Mouse (Mus musculus): ENCODE results near the gene R3hdm2. TPM values are rescaled to one million over a fixed set of nuclear protein-coding genes. Genes with fewer than 3 reads are reported as not detected.

R3hdm2 gene
- total and polyA plus RNA-seq, 2 experiments from 2014 or later = 39.3 to 60.6 TPM

DNA sequence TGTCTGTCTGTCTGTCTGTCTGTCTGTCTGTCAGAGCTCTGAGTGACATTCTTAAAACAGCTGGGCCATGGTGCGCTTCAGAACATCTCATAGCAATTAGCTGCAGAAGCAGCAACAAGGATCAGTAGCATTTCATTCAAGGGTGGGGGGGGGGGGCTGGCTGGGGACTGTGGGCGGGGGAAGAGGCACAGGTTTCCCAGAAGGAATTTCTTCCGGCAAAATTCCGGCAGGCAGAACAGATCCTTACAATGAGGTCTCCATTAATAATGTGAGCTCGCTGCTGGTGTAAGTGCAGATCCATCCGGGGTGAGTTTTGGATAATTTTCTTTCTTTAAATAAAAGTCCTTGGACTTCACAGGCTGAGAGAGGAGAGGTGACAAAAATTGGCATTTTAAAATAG lies 40.0 kb downstream of the R3hdm2 start:
- no peak for ATAC-seq
- H3K27ac ChIP-seq = no peak overlapping the region
- H3K9me3 ChIP-seq (ENCODE audit: low read length) = no peaks in the 10 kb centered on the region
- H3K9ac ChIP-seq (replicated peaks; ENCODE audit: low read length) = no peak overlapping the region
- peaks cover 9% of the 10 kb centered on the region for H3K4me1 ChIP-seq (ENCODE audit: insufficient read depth, low read length)
- TF ChIP-seq CTCF (IDR thresholded peaks at IDR 0.05; ENCODE audit: low read depth) = no peak
- DNase-seq (ENCODE audit: low spot score) = no peak
- peak overlapping the region; percentile 40 for H3K4me2 ChIP-seq (ENCODE audit: low read depth, low read length)
- no peaks in the 10 kb centered on the region for H3K36me3 ChIP-seq (ENCODE audit: insufficient read depth, low read length)
- 9% methylated on average over 6 of the region's 6 CpGs for WGBS
- no peak overlapping the region for H3K4me3 ChIP-seq (ENCODE audit: low read length)
- no peaks in the 10 kb centered on the region for H3K27me3 ChIP-seq (ENCODE audit: insufficient read depth, low read length)

DNA sequence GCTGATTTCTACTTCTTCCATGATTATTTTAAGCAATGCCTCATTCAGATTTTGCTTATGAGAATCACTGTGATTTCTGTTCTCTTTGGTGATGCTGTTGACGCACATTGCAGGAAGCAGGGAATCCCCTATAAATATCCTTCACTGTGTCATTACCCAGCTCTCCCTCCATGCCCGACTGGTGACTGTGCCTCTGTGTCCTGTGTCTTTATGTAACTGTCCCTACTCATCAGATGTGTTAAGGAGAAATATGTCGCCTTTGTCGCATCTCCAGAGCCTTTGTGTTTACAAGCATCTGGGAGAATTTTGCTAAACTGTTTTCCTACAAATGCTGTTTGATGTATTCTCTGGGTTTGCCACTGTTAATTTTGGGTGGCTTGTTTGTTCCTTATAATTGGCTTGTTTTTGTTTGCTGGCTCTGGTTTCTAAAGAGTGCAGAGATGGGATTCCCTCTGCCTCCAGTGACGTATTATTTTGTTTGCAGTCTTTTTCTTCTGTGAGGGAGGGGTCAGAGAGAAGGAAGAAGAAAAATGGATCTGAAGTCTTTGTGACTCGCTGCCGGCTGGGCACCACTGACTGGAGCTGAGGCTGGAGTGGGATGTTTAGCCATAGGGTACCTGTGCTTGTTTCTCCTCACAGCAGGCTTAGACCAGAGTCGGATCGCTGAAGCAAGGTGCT lies 40.7 kb downstream of the R3hdm2 start:
- Histone ChIP-seq H3K4me3 (ENCODE audit: low read length) (peak overlapping the region; percentile 21), H3K36me3 (ENCODE audit: insufficient read depth, low read length) (no peaks in the 10 kb centered on the region), H3K27me3 (ENCODE audit: insufficient read depth, low read length) (no peaks in the 10 kb centered on the region), H3K27ac (peak overlapping the region; percentile 32), H3K4me1 (ENCODE audit: insufficient read depth, low read length) (peaks cover 9% of the 10 kb centered on the region), H3K9me3 (ENCODE audit: low read length) (no peaks in the 10 kb centered on the region), H3K4me2 (ENCODE audit: low read depth, low read length) (peak overlapping the region; percentile 40), H3K9ac (replicated peaks; ENCODE audit: low read length) (peak overlapping the region; percentile 1; the same call in 1 of the 2 replicates)
- TF ChIP-seq CTCF (IDR thresholded peaks at IDR 0.05; ENCODE audit: low read depth) = no peak
- DNase-seq (ENCODE audit: low spot score) = peak; percentile 43
- 5% methylated on average over 9 of the region's 9 CpGs for WGBS
- ATAC-seq = peak; percentile 67

DNA sequence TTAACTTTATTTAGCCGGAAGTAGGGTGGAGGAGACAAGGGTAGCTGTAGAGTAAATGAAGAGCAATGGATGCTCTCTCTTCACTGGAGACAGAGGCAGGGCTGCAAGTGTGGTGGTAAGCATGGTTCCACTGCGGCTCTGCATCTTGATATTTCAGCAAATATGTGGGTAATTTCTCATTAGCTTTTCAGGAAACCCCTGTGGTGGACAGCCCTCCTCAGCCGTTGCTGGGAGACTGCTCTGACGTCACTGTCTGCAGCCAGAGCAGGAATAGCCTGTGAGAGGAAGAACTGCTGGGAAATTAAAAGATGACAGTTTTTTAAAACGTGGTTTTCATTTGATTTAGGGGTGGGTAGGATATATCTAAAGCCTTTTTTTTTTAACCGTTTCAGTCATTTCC lies 41.9 kb downstream of the R3hdm2 start:
- WGBS = 21% methylated on average over 6 of the region's 6 CpGs
- ATAC-seq (peak; percentile 67; the same call in 1 of the 2 replicates), DNase-seq (ENCODE audit: low spot score) (peak; percentile 83)
- TF ChIP-seq CTCF (IDR thresholded peaks at IDR 0.05; ENCODE audit: low read depth) = no peak
- Histone ChIP-seq H3K9me3 (ENCODE audit: low read length) (no peaks in the 10 kb centered on the region), H3K9ac (replicated peaks; ENCODE audit: low read length) (0 out of 2 replicates have a peak overlapping the region, but pooled peaks have one; percentile 13), H3K27ac (peak overlapping the region; percentile 32; the same call in 1 of the 2 replicates), H3K4me2 (ENCODE audit: low read depth, low read length) (peak overlapping the region; percentile 40), H3K36me3 (ENCODE audit: insufficient read depth, low read length) (no peaks in the 10 kb centered on the region), H3K4me3 (ENCODE audit: low read length) (peak overlapping the region; percentile 21), H3K27me3 (ENCODE audit: insufficient read depth, low read length) (no peaks in the 10 kb centered on the region), H3K4me1 (ENCODE audit: insufficient read depth, low read length) (peaks cover 9% of the 10 kb centered on the region)

DNA sequence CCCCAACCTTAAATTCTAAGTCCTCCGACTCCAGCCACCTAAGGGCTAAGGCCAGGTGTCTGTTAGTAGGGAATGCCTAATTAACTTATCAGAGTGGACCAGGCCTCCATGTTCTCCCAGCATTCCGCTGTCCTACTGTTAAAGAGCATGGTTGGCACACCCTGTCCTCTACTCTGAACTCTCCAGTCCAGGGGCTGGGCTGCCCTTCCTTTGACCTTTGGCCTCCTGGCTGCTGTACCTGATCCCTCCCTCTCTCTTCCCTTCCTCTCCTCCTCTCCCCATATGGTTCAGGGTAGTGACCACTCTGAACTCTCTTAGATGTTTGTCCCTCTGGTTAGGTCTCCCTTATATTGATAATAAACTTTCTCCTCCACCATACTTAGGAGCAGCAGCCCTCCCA lies 45.7 kb downstream of the R3hdm2 start:
- H3K4me1 ChIP-seq (ENCODE audit: insufficient read depth, low read length) = peaks cover 9% of the 10 kb centered on the region
- TF ChIP-seq CTCF (IDR thresholded peaks at IDR 0.05; ENCODE audit: low read depth) = no peak
- H3K4me3 ChIP-seq (ENCODE audit: low read length) = no peak overlapping the region
- no peak overlapping the region for H3K4me2 ChIP-seq (ENCODE audit: low read depth, low read length)
- ATAC-seq = no peak
- DNase-seq (ENCODE audit: low spot score) = no peak
- 83% methylated on average over 2 of the region's 2 CpGs for WGBS
- no peaks in the 10 kb centered on the region for H3K9me3 ChIP-seq (ENCODE audit: low read length)
- no peaks in the 10 kb centered on the region for H3K27me3 ChIP-seq (ENCODE audit: insufficient read depth, low read length)
- no peaks in the 10 kb centered on the region for H3K36me3 ChIP-seq (ENCODE audit: insufficient read depth, low read length)
- no peak overlapping the region for H3K27ac ChIP-seq
- H3K9ac ChIP-seq (replicated peaks; ENCODE audit: low read length) = no peak overlapping the region

DNA sequence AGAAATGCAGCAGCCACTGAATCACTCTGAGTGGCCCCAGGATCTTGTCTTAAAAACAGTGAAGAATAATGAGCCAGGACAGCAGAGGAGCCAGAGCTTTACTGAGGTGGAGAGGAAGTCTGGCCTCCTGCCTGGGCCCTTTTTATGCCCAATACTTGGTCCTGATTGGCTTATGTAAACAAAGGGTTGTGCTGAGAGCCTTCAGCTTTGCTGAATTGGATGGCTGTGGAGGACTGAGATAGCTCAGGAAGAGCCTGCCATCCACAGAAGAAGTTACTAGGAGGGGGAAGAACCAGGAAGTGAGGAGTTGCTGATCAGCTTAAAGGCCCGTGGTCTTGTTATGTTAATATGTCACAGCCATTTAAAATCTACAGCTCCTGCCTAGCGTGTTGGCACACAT lies 46.5 kb downstream of the R3hdm2 start:
- Histone ChIP-seq H3K4me2 (ENCODE audit: low read depth, low read length) (no peak overlapping the region), H3K4me3 (ENCODE audit: low read length) (no peak overlapping the region), H3K27me3 (ENCODE audit: insufficient read depth, low read length) (no peaks in the 10 kb centered on the region), H3K27ac (no peak overlapping the region), H3K9me3 (ENCODE audit: low read length) (no peaks in the 10 kb centered on the region), H3K9ac (replicated peaks; ENCODE audit: low read length) (no peak overlapping the region), H3K36me3 (ENCODE audit: insufficient read depth, low read length) (no peaks in the 10 kb centered on the region), H3K4me1 (ENCODE audit: insufficient read depth, low read length) (peaks cover 5% of the 10 kb centered on the region)
- TF ChIP-seq CTCF (IDR thresholded peaks at IDR 0.05; ENCODE audit: low read depth) = no peak
- DNase-seq (ENCODE audit: low spot score) = no peak
- WGBS = 20% methylated on average over 2 of the region's 2 CpGs
- ATAC-seq = no peak

DNA sequence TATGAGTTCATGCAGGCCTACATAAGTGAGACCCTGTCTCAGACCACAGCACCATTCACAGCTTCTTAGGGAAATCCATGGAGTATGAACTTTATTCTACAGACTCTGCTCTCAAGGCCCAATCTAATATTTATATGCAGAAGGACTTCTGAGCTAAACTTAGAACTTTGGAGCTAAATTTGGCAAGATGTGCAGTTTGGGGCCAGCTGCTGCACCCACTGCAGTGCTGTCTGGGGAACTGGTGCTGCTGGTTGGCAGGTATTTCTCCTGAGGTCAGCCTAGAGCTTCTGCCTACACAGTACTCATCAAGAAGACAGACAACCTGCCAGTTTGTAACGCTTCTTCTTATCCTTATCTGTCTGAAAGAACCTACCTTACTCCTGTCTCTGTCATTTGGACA lies 47.0 kb downstream of the R3hdm2 start:
- no peak overlapping the region for H3K9ac ChIP-seq (replicated peaks; ENCODE audit: low read length)
- no peak for ATAC-seq
- no peaks in the 10 kb centered on the region for H3K27me3 ChIP-seq (ENCODE audit: insufficient read depth, low read length)

DNA sequence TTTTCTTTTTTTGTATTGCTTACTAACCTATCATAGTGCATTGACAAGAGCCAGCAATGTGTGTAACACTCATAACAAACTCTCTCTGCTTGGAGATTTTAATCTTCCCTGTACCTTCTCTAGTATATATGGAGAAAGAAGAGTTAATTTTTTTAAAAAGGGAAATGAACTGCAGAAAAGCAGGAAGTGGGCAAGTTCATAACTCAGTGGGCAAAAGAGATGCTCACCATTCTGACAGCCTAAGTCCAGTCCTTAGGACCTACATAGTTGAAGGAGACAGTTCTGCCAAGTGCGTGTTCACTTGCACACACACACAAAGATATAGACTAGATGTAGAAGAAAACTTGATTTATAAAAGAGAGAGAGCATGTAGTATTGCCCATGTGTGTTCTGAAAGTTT lies 47.9 kb downstream of the R3hdm2 start:
- Histone ChIP-seq H3K4me2 (ENCODE audit: low read depth, low read length) (no peak overlapping the region), H3K9ac (replicated peaks; ENCODE audit: low read length) (no peak overlapping the region), H3K27me3 (ENCODE audit: insufficient read depth, low read length) (no peaks in the 10 kb centered on the region), H3K27ac (no peak overlapping the region), H3K4me1 (ENCODE audit: insufficient read depth, low read length) (no peaks in the 10 kb centered on the region), H3K36me3 (ENCODE audit: insufficient read depth, low read length) (no peaks in the 10 kb centered on the region), H3K9me3 (ENCODE audit: low read length) (no peaks in the 10 kb centered on the region), H3K4me3 (ENCODE audit: low read length) (no peak overlapping the region)
- TF ChIP-seq CTCF (IDR thresholded peaks at IDR 0.05; ENCODE audit: low read depth) = no peak
- ATAC-seq (no peak), DNase-seq (ENCODE audit: low spot score) (no peak)
- WGBS = 100% methylated on average over 1 of the region's 1 CpGs

More for the DNA sequence above, 47.0 kb downstream of the R3hdm2 start:
- H3K36me3 ChIP-seq (ENCODE audit: insufficient read depth, low read length) = no peaks in the 10 kb centered on the region
- no peak overlapping the region for H3K4me3 ChIP-seq (ENCODE audit: low read length)
- no peak overlapping the region for H3K27ac ChIP-seq
- no peaks in the 10 kb centered on the region for H3K9me3 ChIP-seq (ENCODE audit: low read length)
- TF ChIP-seq CTCF (IDR thresholded peaks at IDR 0.05; ENCODE audit: low read depth) = no peak
- no peak overlapping the region for H3K4me2 ChIP-seq (ENCODE audit: low read depth, low read length)
- WGBS = 92% methylated on average over 1 of the region's 1 CpGs
- H3K4me1 ChIP-seq (ENCODE audit: insufficient read depth, low read length) = peaks cover under 1% of the 10 kb centered on the region; the same call in 1 of the 2 replicates
- no peak for DNase-seq (ENCODE audit: low spot score)

Measured in hindbrain, postnatal 0 days (tissue).